Mouse (Mus musculus) E14TG2a.4 (cell line): ENCODE measurements around the gene Srd5a3.

Experiments
- H3K27me3 ChIP-seq: 2 replicates; pipeline ENCODE4 v1.6.1; 2014; ENCODE audit warnings: low read length, control low read depth; ENCODE audit not compliant: insufficient read depth
- H3K36me3 ChIP-seq: 2 replicates; pipeline ENCODE4 v1.6.1; 2014; ENCODE audit warnings: low read length, control low read depth; ENCODE audit not compliant: insufficient read depth
- H3K4me1 ChIP-seq: replicated peaks from 2 replicates; pipeline ENCODE4 v1.6.1; 2014; ENCODE audit warnings: low read depth, low read length, control low read depth
- H3K4me3 ChIP-seq: replicated peaks from 2 replicates; pipeline ENCODE4 v1.5.1; 2014; ENCODE audit warnings: mild to moderate bottlenecking, low read length
- H3K9me3 ChIP-seq: 2 replicates; pipeline ENCODE4 v1.6.1; 2014; ENCODE audit warnings: low read length, control low read depth
- CTCF ChIP-seq: conservative IDR thresholded peaks from 2 replicates; pipeline ENCODE4 v1.5.1; 2014; ENCODE audit warnings: low read length
- NANOG ChIP-seq: IDR thresholded peaks from 2 replicates; pipeline ENCODE4 v1.6.1; 2014; ENCODE audit warnings: borderline replicate concordance, low read length, mixed read lengths
- POU5F1 ChIP-seq: IDR thresholded peaks from 2 replicates; pipeline ENCODE4 v1.6.1; 2014; ENCODE audit warnings: low read length, borderline replicate concordance

The Srd5a3 gene

GRCm38 (mm10) chr5:76127584-76128316 lies 12.3 kb upstream of the Srd5a3 start:
- Histone ChIP-seq H3K4me3 (no peak overlapping the region), H3K9me3 (peaks cover 11% of the 10 kb centered on the region), H3K36me3 (no peaks in the 10 kb centered on the region), H3K4me1 (peaks cover 7% of the 10 kb centered on the region), H3K27me3 (no peaks in the 10 kb centered on the region)
- TF ChIP-seq NANOG (no peak), POU5F1 (no peak), CTCF (no peak)

GRCm38 (mm10) chr5:76130292-76130691 lies 9.8 kb upstream of the Srd5a3 start:
- peaks cover 10% of the 10 kb centered on the region for H3K4me1 ChIP-seq
- TF ChIP-seq NANOG (no peak), POU5F1 (no peak), CTCF (no peak)

GRCm38 (mm10) chr5:76131990-76132389 lies 8.1 kb upstream of the Srd5a3 start:
- Histone ChIP-seq H3K4me1 (peaks cover 10% of the 10 kb centered on the region), H3K9me3 (peaks cover 10% of the 10 kb centered on the region), H3K4me3 (no peak overlapping the region), H3K36me3 (no peaks in the 10 kb centered on the region), H3K27me3 (no peaks in the 10 kb centered on the region)
- no peak for TF ChIP-seq CTCF
- TF ChIP-seq NANOG, result no peak
- TF ChIP-seq POU5F1, result no peak

More at GRCm38 (mm10) chr5:76130292-76130691, 9.8 kb upstream of the Srd5a3 start:
- H3K9me3 ChIP-seq, result no peaks in the 10 kb centered on the region
- H3K36me3 ChIP-seq, result no peaks in the 10 kb centered on the region
- H3K4me3 ChIP-seq, result no peak overlapping the region
- no peaks in the 10 kb centered on the region for H3K27me3 ChIP-seq

- peaks cover 35% of the 10 kb centered on the region for H3K4me1 ChIP-seq
- peaks cover 14% of the 10 kb centered on the region for H3K9me3 ChIP-seq
- TF ChIP-seq NANOG (no peak), CTCF (no peak), POU5F1 (no peak)
- H3K27me3 ChIP-seq, result no peaks in the 10 kb centered on the region
- no peak overlapping the region for H3K4me3 ChIP-seq
- H3K36me3 ChIP-seq, result no peaks in the 10 kb centered on the region
Measured at GRCm38 (mm10) chr5:76135644-76136043, 4.4 kb upstream of the Srd5a3 start.

- Histone ChIP-seq H3K4me3 (no peak overlapping the region), H3K36me3 (no peaks in the 10 kb centered on the region), H3K4me1 (peaks cover 33% of the 10 kb centered on the region), H3K9me3 (peaks cover 14% of the 10 kb centered on the region), H3K27me3 (no peaks in the 10 kb centered on the region)
- TF ChIP-seq NANOG (no peak), POU5F1 (no peak), CTCF (no peak)
Measured at GRCm38 (mm10) chr5:76136271-76136670, 3.8 kb upstream of the Srd5a3 start.

GRCm38 (mm10) chr5:76137586-76137985 lies 2.5 kb upstream of the Srd5a3 start:
- H3K36me3 ChIP-seq, result no peaks in the 10 kb centered on the region
- H3K4me3 ChIP-seq, result no peak overlapping the region
- H3K4me1 ChIP-seq, result peaks cover 46% of the 10 kb centered on the region
- no peaks in the 10 kb centered on the region for H3K27me3 ChIP-seq
- peaks cover 14% of the 10 kb centered on the region for H3K9me3 ChIP-seq
- TF ChIP-seq CTCF (no peak), NANOG (no peak), POU5F1 (no peak)

GRCm38 (mm10) chr5:76138071-76138470 lies 2.0 kb upstream of the Srd5a3 start:
- no peaks in the 10 kb centered on the region for H3K36me3 ChIP-seq
- no peak for TF ChIP-seq NANOG
- TF ChIP-seq POU5F1, result no peak
- TF ChIP-seq CTCF, result no peak
- H3K4me1 ChIP-seq, result peaks cover 48% of the 10 kb centered on the region
- peaks cover 14% of the 10 kb centered on the region for H3K9me3 ChIP-seq
- H3K27me3 ChIP-seq, result no peaks in the 10 kb centered on the region
- H3K4me3 ChIP-seq, result no peak overlapping the region

GRCm38 (mm10) chr5:76138512-76138911 lies 1.6 kb upstream of the Srd5a3 start:
- H3K4me3 ChIP-seq, result no peak overlapping the region
- H3K36me3 ChIP-seq, result no peaks in the 10 kb centered on the region
- TF ChIP-seq POU5F1 (no peak), NANOG (no peak), CTCF (no peak)

More at GRCm38 (mm10) chr5:76138512-76138911, 1.6 kb upstream of the Srd5a3 start:
- H3K27me3 ChIP-seq, result no peaks in the 10 kb centered on the region
- H3K4me1 ChIP-seq, result peaks cover 48% of the 10 kb centered on the region
- H3K9me3 ChIP-seq, result peaks cover 14% of the 10 kb centered on the region
